Mouse (Mus musculus) B cell, adult 67 days (primary cell): ENCODE results near the gene Vmn1r151. TPM values are rescaled to one million over a fixed set of nuclear protein-coding genes. Genes with fewer than 3 reads are reported as not detected.

Experiments
- total RNA-seq, 2 experiments: library from RNA; stranded (reverse); gene quantifications; 4 replicates each; pipeline ENCODE4 v1.2.4; 2023

Vmn1r151 gene
- not detected for total RNA-seq

DNA sequence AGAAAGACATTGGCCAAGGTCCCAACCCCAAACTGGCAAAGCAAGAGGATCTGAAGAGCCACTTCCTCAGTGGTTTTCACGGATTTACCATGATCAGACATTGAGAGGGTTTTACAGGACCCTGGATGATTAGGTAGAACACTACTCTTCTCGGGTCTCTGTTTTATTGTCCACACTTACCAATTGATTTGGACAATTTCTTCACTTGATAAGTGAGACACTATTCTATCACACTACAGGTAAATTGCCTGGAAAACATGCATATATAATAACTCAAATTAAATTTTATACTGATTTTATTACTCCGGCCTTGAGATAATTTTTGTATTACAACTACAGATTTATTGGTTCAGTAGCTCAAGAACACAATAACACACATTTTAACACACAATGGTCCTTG, at the start of gene Vmn1r151:
Gene Vmn1r151, minus strand, starts transcription at position 101 of the 400 bp plus-strand sequence.

GRCm38 (mm10) chr7:22534787-22535186, 35.3 kb upstream of the Vmn1r151 start, which contains the start of gene Gm8677:
Gene Gm8677, minus strand, starts transcription at chr7:22534887.

GRCm38 (mm10) chr7:22522667-22523066, 23.2 kb upstream of the Vmn1r151 start, which contains the start of gene Vmn1r152:
Gene Vmn1r152, plus strand, starts transcription at chr7:22522967.

GRCm38 (mm10) chr7:22463975-22464374, 35.5 kb downstream of the Vmn1r151 start, which contains the start of gene Gm10665:
Gene Gm10665, minus strand, starts transcription at chr7:22464075.

Other genes with a start within 250 kb of the Vmn1r151 start
- not detected for gene Gm4187, start 170.0 kb downstream of the Vmn1r151 start, total RNA-seq
- gene Gm8660, start 128.6 kb downstream of the Vmn1r151 start, total RNA-seq, result not detected
- not detected for gene Vmn1r148, start 86.1 kb downstream of the Vmn1r151 start, total RNA-seq
- gene Vmn1r149, start 61.4 kb downstream of the Vmn1r151 start, total RNA-seq, result not detected
- not detected for gene Gm10665, start 35.6 kb downstream of the Vmn1r151 start, total RNA-seq
- not detected for gene Vmn1r152, start 23.3 kb upstream of the Vmn1r151 start, total RNA-seq
- gene Gm8677, start 35.2 kb upstream of the Vmn1r151 start, total RNA-seq, result not detected
- gene Gm4201, start 65.7 kb upstream of the Vmn1r151 start, total RNA-seq, result not detected
- gene Gm4565, start 88.4 kb upstream of the Vmn1r151 start, total RNA-seq, result not detected
- gene Vmn1r155, start 158.3 kb upstream of the Vmn1r151 start, total RNA-seq, result not detected
- not detected for gene Gm8693, start 192.6 kb upstream of the Vmn1r151 start, total RNA-seq
- not detected for gene Gm4567, start 220.0 kb upstream of the Vmn1r151 start, total RNA-seq